Mouse (Mus musculus): ENCODE data around the gene Hoxb4. TPM values are rescaled to one million over a fixed set of nuclear protein-coding genes. Genes with fewer than 3 reads are reported as not detected.

Hoxb4 gene
- polyA plus RNA-seq, 1 experiment from 2014 or later = not detected

DNA sequence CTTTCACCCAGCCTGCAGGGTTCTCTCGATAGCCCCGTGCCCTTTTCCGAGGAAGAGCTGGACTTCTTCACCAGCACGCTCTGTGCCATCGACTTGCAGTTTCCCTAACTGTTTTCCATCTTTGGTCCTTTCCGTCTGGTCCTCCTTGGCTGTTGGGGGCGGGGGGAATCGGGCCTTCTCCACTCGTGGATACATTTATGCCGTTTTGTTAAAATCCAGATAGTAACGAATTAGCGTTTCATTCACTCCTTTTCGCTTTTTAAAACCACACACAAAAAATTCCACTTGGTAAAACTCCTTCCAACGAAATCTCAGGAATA is 35.4 kb downstream of the Hoxb4 start:
- Histone ChIP-seq H3K27ac (ENCODE audit: low read length) (no peak overlapping the region), H3K9me3 (ENCODE audit: control insufficient read depth, low read length) (no peaks in the 10 kb centered on the region), H3K4me1 (replicated peaks; ENCODE audit: control insufficient read depth, insufficient read depth, low read length) (no peaks in the 10 kb centered on the region; the same call in 1 of the 2 replicates), H3K4me2 (ENCODE audit: low read length) (no peak overlapping the region), H3K4me3 (replicated peaks; ENCODE audit: low read length) (no peak overlapping the region), H3K27me3 (replicated peaks; ENCODE audit: control insufficient read depth, insufficient read depth, low read length) (peaks cover 87% of the 10 kb centered on the region), H3K36me3 (ENCODE audit: control insufficient read depth, insufficient read depth) (no peaks in the 10 kb centered on the region), H3K9ac (replicated peaks; ENCODE audit: low read depth, low read length) (no peak overlapping the region)
- WGBS = 1% methylated on average over 14 of the region's 14 CpGs
- no peak for ATAC-seq

DNA sequence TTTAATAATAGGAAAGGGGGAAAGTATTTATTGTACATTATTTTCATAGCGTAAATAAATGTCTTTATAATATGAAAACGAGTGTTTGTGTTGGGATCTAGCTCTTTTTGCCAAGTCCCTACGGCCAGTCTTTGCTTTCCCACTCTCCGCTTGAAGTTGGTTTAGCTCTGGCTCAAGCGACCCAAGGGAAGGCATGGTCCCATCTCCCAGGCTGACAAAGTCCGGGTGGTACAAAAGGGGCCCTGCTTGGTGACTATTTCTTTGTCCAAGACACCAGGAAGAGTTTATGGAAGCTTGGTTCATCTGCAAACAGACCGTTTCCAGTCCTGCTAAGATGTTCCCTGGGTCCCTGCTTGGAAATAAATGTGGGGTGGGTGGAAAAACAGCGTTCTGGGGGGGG is 35.9 kb downstream of the Hoxb4 start:
- H3K9me3 ChIP-seq (ENCODE audit: control insufficient read depth, low read length) = no peaks in the 10 kb centered on the region
- no peaks in the 10 kb centered on the region; the same call in 1 of the 2 replicates for H3K4me1 ChIP-seq (replicated peaks; ENCODE audit: control insufficient read depth, insufficient read depth, low read length)
- H3K9ac ChIP-seq (replicated peaks; ENCODE audit: low read depth, low read length) = no peak overlapping the region
- H3K36me3 ChIP-seq (ENCODE audit: control insufficient read depth, insufficient read depth) = no peaks in the 10 kb centered on the region
- H3K27me3 ChIP-seq (replicated peaks; ENCODE audit: control insufficient read depth, insufficient read depth, low read length) = peaks cover 86% of the 10 kb centered on the region
- H3K4me3 ChIP-seq (replicated peaks; ENCODE audit: low read length) = no peak overlapping the region
- H3K4me2 ChIP-seq (ENCODE audit: low read length) = no peak overlapping the region
- WGBS = 8% methylated on average over 8 of the region's 8 CpGs
- H3K27ac ChIP-seq (ENCODE audit: low read length) = no peak overlapping the region
- ATAC-seq = no peak

DNA sequence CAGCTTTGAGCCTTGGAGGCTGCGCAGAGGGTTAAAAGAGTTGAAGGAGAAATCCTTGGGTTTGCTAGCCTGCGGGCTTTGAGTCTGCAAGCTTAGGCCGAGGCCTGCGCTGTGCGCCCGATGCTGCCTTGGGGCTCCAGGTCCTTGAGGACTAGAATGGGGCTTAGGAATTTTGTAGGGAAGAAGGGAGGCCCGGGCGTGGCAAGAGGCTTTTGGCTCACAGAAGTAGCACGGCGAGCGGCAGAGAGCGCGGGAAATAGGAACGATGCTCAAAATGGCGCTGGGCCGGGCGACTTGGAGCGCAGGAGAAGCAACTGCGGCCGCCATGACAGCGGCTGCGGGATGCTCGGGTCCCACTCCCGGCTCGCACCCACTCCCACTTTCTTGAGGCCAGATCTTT is 36.3 kb downstream of the Hoxb4 start:
- no peak for ATAC-seq
- Histone ChIP-seq H3K4me3 (replicated peaks; ENCODE audit: low read length) (no peak overlapping the region), H3K4me2 (ENCODE audit: low read length) (no peak overlapping the region), H3K9me3 (ENCODE audit: control insufficient read depth, low read length) (no peaks in the 10 kb centered on the region), H3K4me1 (replicated peaks; ENCODE audit: control insufficient read depth, insufficient read depth, low read length) (no peaks in the 10 kb centered on the region; the same call in 1 of the 2 replicates), H3K27me3 (replicated peaks; ENCODE audit: control insufficient read depth, insufficient read depth, low read length) (peaks cover 85% of the 10 kb centered on the region), H3K27ac (ENCODE audit: low read length) (no peak overlapping the region), H3K9ac (replicated peaks; ENCODE audit: low read depth, low read length) (no peak overlapping the region), H3K36me3 (ENCODE audit: control insufficient read depth, insufficient read depth) (no peaks in the 10 kb centered on the region)
- WGBS = 1% methylated on average over 25 of the region's 25 CpGs

DNA sequence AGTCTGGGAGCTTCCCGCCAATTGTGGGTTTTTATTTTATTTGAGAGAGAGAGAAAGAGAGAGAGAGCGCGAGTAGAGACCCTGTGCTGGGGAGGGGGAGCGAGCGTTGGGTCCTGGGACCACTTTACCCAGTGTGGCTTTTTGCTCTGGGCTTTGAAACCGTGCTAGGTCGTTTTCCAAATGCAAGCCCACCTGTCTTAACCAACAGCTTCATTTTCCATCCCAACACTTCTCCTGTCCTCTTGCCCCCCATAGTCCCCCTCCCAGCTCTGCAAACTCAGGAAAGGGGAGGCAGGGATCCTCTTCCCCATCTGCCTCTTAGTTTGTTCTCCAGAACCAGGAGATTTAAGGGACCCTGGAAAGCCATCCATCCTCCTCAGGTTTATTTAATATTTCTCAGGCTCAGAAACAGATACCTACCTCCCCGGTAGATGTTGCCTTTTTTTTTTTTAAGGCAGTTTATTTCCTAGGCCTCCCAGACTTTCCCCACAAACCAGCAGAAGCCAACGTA is 36.8 kb downstream of the Hoxb4 start:
- no peak overlapping the region for H3K27ac ChIP-seq (ENCODE audit: low read length)

DNA sequence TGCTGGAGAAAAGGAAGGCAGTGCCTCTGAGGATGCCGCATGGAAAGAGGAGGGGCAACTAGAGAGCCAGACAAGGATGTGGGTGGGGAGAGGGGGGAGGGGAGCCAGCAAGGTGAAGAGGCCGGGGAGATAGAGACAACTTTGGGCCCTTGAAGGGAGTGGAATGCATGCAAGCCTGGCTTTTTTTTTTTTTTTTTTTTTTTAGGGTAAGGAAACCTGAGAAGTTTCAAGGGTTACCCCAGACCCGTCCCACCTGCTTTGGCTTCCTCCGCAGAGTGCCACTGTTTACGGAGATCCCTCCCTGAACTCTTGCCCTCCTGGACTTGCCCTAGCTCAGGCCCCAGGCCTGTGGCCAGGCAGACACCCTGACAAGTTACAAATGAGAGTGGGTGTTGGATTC is 45.7 kb downstream of the Hoxb4 start:
- Histone ChIP-seq H3K9ac (replicated peaks; ENCODE audit: low read depth, low read length) (no peak overlapping the region), H3K4me1 (replicated peaks; ENCODE audit: control insufficient read depth, insufficient read depth, low read length) (no peaks in the 10 kb centered on the region), H3K27me3 (replicated peaks; ENCODE audit: control insufficient read depth, insufficient read depth, low read length) (peaks cover 89% of the 10 kb centered on the region), H3K36me3 (ENCODE audit: control insufficient read depth, insufficient read depth) (no peaks in the 10 kb centered on the region), H3K27ac (ENCODE audit: low read length) (no peak overlapping the region), H3K4me3 (replicated peaks; ENCODE audit: low read length) (no peak overlapping the region), H3K9me3 (ENCODE audit: control insufficient read depth, low read length) (no peaks in the 10 kb centered on the region), H3K4me2 (ENCODE audit: low read length) (no peak overlapping the region)
- ATAC-seq = no peak
- 2% methylated on average over 5 of the region's 5 CpGs for WGBS

More for the DNA sequence above, 36.8 kb downstream of the Hoxb4 start:
- no peak overlapping the region for H3K4me2 ChIP-seq (ENCODE audit: low read length)
- no peaks in the 10 kb centered on the region; the same call in 1 of the 2 replicates for H3K4me1 ChIP-seq (replicated peaks; ENCODE audit: control insufficient read depth, insufficient read depth, low read length)
- no peak for ATAC-seq
- no peaks in the 10 kb centered on the region for H3K9me3 ChIP-seq (ENCODE audit: control insufficient read depth, low read length)
- H3K27me3 ChIP-seq (replicated peaks; ENCODE audit: control insufficient read depth, insufficient read depth, low read length) = peaks cover 85% of the 10 kb centered on the region
- no peak overlapping the region for H3K4me3 ChIP-seq (replicated peaks; ENCODE audit: low read length)
- H3K9ac ChIP-seq (replicated peaks; ENCODE audit: low read depth, low read length) = no peak overlapping the region
- no peaks in the 10 kb centered on the region for H3K36me3 ChIP-seq (ENCODE audit: control insufficient read depth, insufficient read depth)
- 1% methylated on average over 9 of the region's 9 CpGs for WGBS

DNA sequence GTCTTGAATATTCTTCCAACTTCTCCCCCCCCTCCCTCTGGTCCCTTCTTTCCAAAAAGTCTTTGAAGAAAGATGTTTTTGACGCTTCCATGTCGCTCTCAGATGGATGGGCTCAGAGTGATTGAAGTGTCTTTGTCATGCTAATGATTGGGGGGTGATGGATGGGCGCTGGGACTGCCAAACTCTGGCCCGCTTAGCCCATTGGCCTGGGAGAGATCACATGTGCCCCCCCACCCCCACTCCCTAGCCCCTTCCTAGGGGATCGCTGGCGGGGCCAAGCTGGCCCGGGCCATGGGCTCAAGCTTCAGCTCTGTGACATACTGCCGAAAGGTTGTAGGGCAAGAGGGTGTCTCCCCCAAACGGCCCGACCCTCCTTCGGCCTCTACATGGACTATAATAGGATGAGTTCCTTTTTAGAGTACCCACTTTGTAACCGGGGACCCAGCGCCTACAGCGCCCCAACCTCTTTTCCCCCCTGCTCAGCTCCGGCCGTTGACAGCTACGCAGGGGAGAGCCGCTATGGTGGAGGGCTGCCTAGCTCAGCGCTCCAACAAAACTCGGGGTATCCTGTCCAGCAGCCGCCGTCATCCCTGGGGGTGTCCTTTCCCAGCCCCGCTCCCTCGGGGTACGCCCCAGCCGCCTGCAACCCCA is 47.5 kb downstream of the Hoxb4 start, which contains the start of gene Hoxb1:
TSS of gene Hoxb1 (plus strand) at position 312 of the 651 bp plus-strand sequence.
- Histone ChIP-seq H3K4me3 (replicated peaks; ENCODE audit: low read length) (no peak within 1 kb of the TSS), H3K4me2 (ENCODE audit: low read length) (no peak within 1 kb of the TSS), H3K9ac (replicated peaks; ENCODE audit: low read depth, low read length) (no peak within 1 kb of the TSS), H3K36me3 (ENCODE audit: control insufficient read depth, insufficient read depth) (no peaks in the 10 kb centered on the region), H3K27ac (ENCODE audit: low read length) (no peak within 1 kb of the TSS), H3K9me3 (ENCODE audit: control insufficient read depth, low read length) (no peaks in the 10 kb centered on the region), H3K4me1 (replicated peaks; ENCODE audit: control insufficient read depth, insufficient read depth, low read length) (no peaks in the 10 kb centered on the region), H3K27me3 (replicated peaks; ENCODE audit: control insufficient read depth, insufficient read depth, low read length) (peaks cover 91% of the 10 kb centered on the region)
- ATAC-seq = no peak
- 2% methylated on average over 26 of the region's 26 CpGs for WGBS

DNA sequence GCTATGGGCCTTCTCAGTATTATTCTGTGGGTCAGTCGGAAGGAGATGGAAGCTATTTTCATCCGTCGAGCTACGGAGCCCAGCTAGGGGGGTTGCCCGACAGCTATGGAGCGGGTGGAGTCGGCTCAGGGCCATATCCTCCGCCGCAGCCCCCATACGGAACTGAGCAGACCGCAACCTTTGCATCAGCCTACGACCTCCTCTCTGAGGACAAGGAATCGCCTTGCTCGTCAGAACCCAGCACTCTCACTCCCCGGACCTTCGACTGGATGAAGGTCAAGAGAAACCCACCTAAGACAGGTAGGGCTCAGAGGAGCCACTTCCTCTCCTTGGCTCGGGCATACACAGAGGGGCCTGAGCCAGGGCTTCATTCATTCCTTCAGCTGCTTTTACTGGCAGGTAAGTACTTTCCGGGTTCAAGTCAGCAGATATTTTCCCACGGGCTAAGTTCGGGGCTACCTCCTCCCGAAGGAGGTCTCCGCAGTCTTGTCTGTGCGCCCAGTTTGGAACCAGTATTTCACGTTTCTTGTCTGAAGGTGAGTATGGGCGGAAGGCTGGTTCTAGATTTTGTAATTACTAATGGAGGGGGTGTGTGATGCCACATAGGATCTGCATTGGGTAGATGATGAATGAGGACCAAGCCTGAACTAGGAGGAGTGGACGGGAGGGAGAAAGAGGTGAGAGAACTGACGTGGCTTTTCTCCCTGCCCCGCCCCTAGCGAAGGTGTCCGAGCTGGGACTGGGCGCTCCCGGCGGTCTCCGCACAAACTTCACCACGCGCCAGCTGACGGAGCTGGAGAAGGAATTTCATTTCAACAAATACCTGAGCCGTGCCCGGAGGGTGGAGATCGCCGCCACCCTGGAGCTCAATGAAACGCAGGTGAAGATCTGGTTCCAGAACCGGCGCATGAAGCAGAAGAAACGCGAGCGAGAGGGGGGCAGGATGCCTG is 48.3 kb downstream of the Hoxb4 start:
- no peak overlapping the region for H3K4me2 ChIP-seq (ENCODE audit: low read length)
- no peak for ATAC-seq
- no peaks in the 10 kb centered on the region for H3K9me3 ChIP-seq (ENCODE audit: control insufficient read depth, low read length)
- H3K4me1 ChIP-seq (replicated peaks; ENCODE audit: control insufficient read depth, insufficient read depth, low read length) = no peaks in the 10 kb centered on the region
- peaks cover 93% of the 10 kb centered on the region for H3K27me3 ChIP-seq (replicated peaks; ENCODE audit: control insufficient read depth, insufficient read depth, low read length)
- no peaks in the 10 kb centered on the region for H3K36me3 ChIP-seq (ENCODE audit: control insufficient read depth, insufficient read depth)
- 2% methylated on average over 44 of the region's 47 CpGs for WGBS
- no peak overlapping the region for H3K4me3 ChIP-seq (replicated peaks; ENCODE audit: low read length)
- H3K27ac ChIP-seq (ENCODE audit: low read length) = no peak overlapping the region
- H3K9ac ChIP-seq (replicated peaks; ENCODE audit: low read depth, low read length) = no peak overlapping the region

DNA sequence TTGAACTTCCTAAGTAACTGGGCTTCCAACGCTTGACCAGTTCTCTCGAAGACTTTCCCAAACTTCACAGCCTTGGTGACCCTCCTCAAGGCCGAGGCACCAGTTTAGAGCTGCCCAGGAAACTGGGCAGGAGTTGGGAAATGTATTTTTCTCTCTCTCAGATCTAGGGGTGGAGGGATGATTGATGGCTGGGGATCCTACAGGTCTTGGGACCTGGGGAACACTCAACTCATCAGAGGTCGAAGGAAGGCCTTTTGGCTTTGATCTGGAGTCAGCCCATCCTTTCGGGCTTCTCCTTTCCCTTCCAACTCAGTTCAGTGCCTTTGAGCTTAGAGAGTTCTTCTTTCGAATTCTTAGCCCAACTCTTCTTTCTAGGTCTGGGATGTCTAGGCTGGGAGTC is 49.1 kb downstream of the Hoxb4 start:
- Histone ChIP-seq H3K27me3 (replicated peaks; ENCODE audit: control insufficient read depth, insufficient read depth, low read length) (peaks cover 92% of the 10 kb centered on the region), H3K36me3 (ENCODE audit: control insufficient read depth, insufficient read depth) (no peaks in the 10 kb centered on the region), H3K27ac (ENCODE audit: low read length) (no peak overlapping the region), H3K4me2 (ENCODE audit: low read length) (no peak overlapping the region), H3K9me3 (ENCODE audit: control insufficient read depth, low read length) (no peaks in the 10 kb centered on the region), H3K4me1 (replicated peaks; ENCODE audit: control insufficient read depth, insufficient read depth, low read length) (no peaks in the 10 kb centered on the region), H3K4me3 (replicated peaks; ENCODE audit: low read length) (no peak overlapping the region), H3K9ac (replicated peaks; ENCODE audit: low read depth, low read length) (no peak overlapping the region)
- ATAC-seq = no peak
- 7% methylated on average over 6 of the region's 6 CpGs for WGBS

DNA sequence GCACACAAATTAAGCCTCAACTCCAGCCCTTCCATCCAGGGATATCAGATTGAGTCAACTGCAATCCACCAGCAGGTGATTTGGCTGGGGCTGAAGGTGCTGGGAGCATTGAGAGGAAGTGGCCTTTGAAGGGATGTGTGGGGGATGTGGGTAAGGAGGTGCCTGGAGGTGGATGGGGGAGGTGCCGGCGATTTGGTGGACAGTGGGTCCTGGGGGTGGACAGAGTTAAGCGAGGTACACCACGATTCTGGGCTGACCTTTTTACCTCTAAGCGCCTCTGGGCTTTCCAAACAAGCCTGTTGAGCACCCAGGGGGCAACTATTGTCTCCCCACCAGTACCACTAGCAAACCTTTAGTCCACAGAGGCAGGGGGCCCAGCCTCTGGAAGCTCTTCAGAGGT is 50.6 kb downstream of the Hoxb4 start:
- 4% methylated on average over 5 of the region's 5 CpGs for WGBS
- Histone ChIP-seq H3K4me1 (replicated peaks; ENCODE audit: control insufficient read depth, insufficient read depth, low read length) (no peaks in the 10 kb centered on the region), H3K9ac (replicated peaks; ENCODE audit: low read depth, low read length) (no peak overlapping the region), H3K36me3 (ENCODE audit: control insufficient read depth, insufficient read depth) (no peaks in the 10 kb centered on the region), H3K27me3 (replicated peaks; ENCODE audit: control insufficient read depth, insufficient read depth, low read length) (peaks cover 94% of the 10 kb centered on the region), H3K9me3 (ENCODE audit: control insufficient read depth, low read length) (no peaks in the 10 kb centered on the region), H3K4me2 (ENCODE audit: low read length) (no peak overlapping the region), H3K27ac (ENCODE audit: low read length) (no peak overlapping the region), H3K4me3 (replicated peaks; ENCODE audit: low read length) (no peak overlapping the region)
- no peak for ATAC-seq

Measured in forebrain, embryonic 16.5 days (tissue).